Mouse (Mus musculus): ENCODE data around the gene Gpr82. TPM values are rescaled to one million over a fixed set of nuclear protein-coding genes. Genes with fewer than 3 reads are reported as not detected.

Gene Gpr82
- 0.04 TPM in 1 of 2 replicates, not detected in the other for polyA plus RNA-seq (2021; fragmentation: Nextera tagmentation)
- long read RNA-seq, experiment 1 = 0 reads
- long read RNA-seq, experiment 2 = 0 reads

DNA sequence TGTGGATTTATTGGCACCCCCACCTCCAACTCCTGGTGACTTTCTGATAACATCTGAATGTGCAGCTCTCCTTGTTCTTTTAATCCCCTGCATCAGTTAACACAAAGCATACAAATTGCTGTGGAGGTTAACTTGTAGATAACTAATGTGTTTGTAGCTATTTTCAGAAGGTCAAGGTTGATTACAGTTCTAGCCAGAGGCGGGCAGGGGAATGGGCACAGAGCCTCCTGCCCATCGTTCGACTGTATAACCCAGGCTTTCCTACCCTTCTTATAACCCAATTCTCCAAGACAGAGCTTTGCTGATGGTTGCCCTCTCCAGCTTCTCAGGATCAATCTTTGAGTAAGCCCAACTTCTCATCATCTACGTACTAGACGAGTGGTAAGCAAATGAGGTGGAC, at the start of gene Gpr82:
TSS of gene Gpr82 (plus strand) at position 301 of the 400 bp plus-strand sequence.

DNA sequence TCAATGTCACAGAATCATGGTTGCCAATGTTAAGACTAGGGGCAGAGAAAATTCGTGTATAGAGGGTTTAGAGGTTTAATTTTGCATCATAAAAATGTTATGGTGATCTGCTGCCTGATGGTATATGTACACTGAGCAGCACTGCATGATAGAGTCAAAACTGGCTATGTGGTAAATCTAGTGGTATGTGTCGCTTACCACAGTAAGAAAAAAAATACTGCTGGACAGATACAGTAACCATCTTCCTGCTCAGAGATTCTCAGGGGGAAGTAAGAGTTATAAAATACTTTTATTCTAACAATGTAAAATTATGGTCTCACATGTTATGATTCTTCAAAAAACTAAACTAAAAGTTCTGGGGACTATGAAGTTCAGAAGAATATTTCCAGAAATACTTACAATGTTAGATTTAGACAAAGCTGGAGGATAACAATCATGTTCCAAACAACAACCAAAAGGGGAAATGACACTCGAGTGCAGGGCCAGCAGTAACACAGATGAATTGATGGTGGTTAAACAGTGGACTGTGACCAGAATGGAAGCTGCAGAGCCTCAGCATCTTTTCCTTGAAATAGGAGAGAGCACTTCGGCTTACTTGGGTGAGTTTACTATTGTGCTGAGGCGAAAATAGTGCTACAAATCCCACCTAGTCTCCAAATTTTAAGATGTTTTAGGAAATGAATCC, 29.4 kb upstream of the Gpr82 start, which contains the start of gene Gpr34:
TSS of gene Gpr34 (plus strand) at position 491 of the 685 bp plus-strand sequence.

Other genes starting within 250 kb of the Gpr82 start
- gene Nyx, start 195.3 kb upstream of the Gpr82 start, polyA plus RNA-seq (2021; fragmentation: Nextera tagmentation) = 0.03 and 0.04 TPM in 2 replicates
- gene Gpr34, start 29.3 kb upstream of the Gpr82 start, polyA plus RNA-seq (2021; fragmentation: Nextera tagmentation) = 20.1 and 28.4 TPM in 2 replicates
- 33.7 and 47.3 TPM in 2 replicates for gene Cask, start 190.0 kb downstream of the Gpr82 start, polyA plus RNA-seq (2021; fragmentation: Nextera tagmentation)